Mouse (Mus musculus) small intestine, adult 2 months (tissue): ENCODE data around the gene Lrrc72.

Experiments
- CTCF ChIP-seq: fragments of 200-500 bp; IDR thresholded peaks from 2 replicates; pipeline ENCODE4 v1.5.1; 2012; ENCODE audit warnings: low read depth, mild to moderate bottlenecking, control low read depth, inconsistent platforms, low read length, moderate library complexity, mixed read lengths; ENCODE audit not compliant: insufficient replicate concordance, insufficient read length; ENCODE audit errors: extremely low read depth
- POLR2A ChIP-seq: fragments of 200-500 bp; IDR thresholded peaks from 2 replicates; pipeline ENCODE4 v1.6.1; 2012; ENCODE audit warnings: low read depth, mild to moderate bottlenecking, control low read depth, inconsistent platforms, low read length, moderate library complexity

GRCm38 (mm10) chr12:36189610-36190009, 63.6 kb downstream of the Lrrc72 start:
- no peak for TF ChIP-seq CTCF
- no peak for TF ChIP-seq POLR2A
